Mouse (Mus musculus) hindbrain, embryonic 11.5 days (tissue): ENCODE measurements around the gene Tigd2. TPM values are rescaled to one million over a fixed set of nuclear protein-coding genes. Genes with fewer than 3 reads are reported as not detected.
"Not testable (repeated sequence)": the region's sequence is repeated elsewhere in the genome, so short reads cannot be mapped to it uniquely, and the experiment has no call there.

Source experiments
- ATAC-seq: fragments of 200-750 bp; cut with Nextera tagmentation; 2 replicates; pipeline ENCODE4 v1.8.0; 2017; ENCODE audit warnings: mild to moderate bottlenecking, moderate TSS enrichment, moderate library complexity; ENCODE audit not compliant: low FRiP score
- DNase-seq: peaks from one replicate; pipeline ENCODE4 v3.0.0-alpha.2; 2015; ENCODE audit warnings: low spot score
- H3K27ac ChIP-seq: fragments of 300-500 bp; sonication (generic); 2 replicates; pipeline ENCODE4 v1.5.1; 2014; ENCODE audit warnings: mild to moderate bottlenecking, low read depth, low read length
- H3K27me3 ChIP-seq: fragments of 300-500 bp; sonication (generic); 2 replicates; pipeline ENCODE4 v1.6.1; 2014; ENCODE audit warnings: mild to moderate bottlenecking, low read length, moderate library complexity, mixed read lengths; ENCODE audit not compliant: control insufficient read depth, insufficient read depth
- H3K36me3 ChIP-seq: fragments of 300-500 bp; sonication (generic); 2 replicates; pipeline ENCODE4 v1.6.1; 2014; ENCODE audit warnings: mild to moderate bottlenecking, low read length, moderate library complexity, mixed read lengths; ENCODE audit not compliant: control insufficient read depth, insufficient read depth
- H3K4me1 ChIP-seq: fragments of 300-500 bp; sonication (generic); replicated peaks from 2 replicates; pipeline ENCODE4 v1.6.1; 2014; ENCODE audit warnings: low read length, mixed read lengths; ENCODE audit not compliant: control insufficient read depth, insufficient read depth
- H3K4me2 ChIP-seq: fragments of 300-500 bp; sonication (generic); replicated peaks from 2 replicates; pipeline ENCODE4 v1.6.1; 2014; ENCODE audit warnings: mild to moderate bottlenecking, low read depth, low read length
- H3K4me3 ChIP-seq: fragments of 300-500 bp; sonication (generic); 2 replicates; pipeline ENCODE4 v1.5.1; 2014; ENCODE audit warnings: low read depth, low read length
- H3K9ac ChIP-seq: fragments of 300-500 bp; sonication (generic); 2 replicates; pipeline ENCODE4 v1.6.1; 2014; ENCODE audit warnings: low read depth, low read length
- H3K9me3 ChIP-seq: fragments of 300-500 bp; sonication (generic); 2 replicates; pipeline ENCODE4 v1.6.1; 2016; ENCODE audit warnings: low read length; ENCODE audit not compliant: control insufficient read depth
- WGBS: fragments of 180-500 bp; shearing (Covaris S2); extraction: QIAGEN DNeasy Blood & Tissue Kit; methylation state at CpG from one replicate; pipeline ENCODE4 v1.1.7; 2014; 5-methylcytosine and 5-hydroxymethylcytosine counted together
- polyA plus RNA-seq: library from polyadenylated mRNA; unstranded; fragments of >200 nt; fragmentation: Nextera tagmentation; extraction: Ambion mirVana; gene quantifications from 2 replicates; pipeline ENCODE4 v1.2.1, GENCODE M21; 2014

Tigd2 gene
- polyA plus RNA-seq, 1 experiment from 2014 or later, result 10.2 TPM

DNA sequence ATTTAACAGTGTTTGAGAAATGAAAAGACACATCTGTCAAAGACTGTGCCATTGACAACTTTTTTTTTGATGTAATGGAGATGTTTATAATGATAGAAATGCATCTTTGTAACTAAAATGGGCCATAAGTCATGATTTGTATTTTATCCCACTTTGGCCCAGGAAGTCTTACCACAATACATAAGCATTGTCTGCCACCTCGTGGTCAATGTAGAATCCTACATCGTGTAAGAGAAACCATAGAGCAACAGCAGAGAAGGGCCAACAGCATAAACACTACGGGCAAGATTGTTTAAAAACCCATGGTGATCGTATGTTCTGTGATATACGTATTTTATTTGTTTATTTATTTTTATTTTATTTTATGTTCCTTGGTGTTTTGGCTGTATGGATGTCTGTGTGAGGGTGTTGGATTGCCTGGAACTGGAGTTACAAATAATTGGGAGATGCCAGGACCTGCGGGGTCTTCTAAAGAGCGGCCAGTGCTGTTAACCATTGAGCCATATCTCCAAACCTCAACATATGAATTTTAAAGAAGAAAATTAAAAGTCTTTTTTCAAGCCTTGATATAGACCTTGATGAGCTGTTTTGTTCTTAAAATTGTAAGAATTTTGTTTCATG, 28.2 kb upstream of the Tigd2 start:
- H3K4me2 ChIP-seq, result no peak overlapping the region
- 41% methylated on average over 7 of the region's 7 CpGs for WGBS
- no peak overlapping the region for H3K9ac ChIP-seq
- no peaks in the 10 kb centered on the region for H3K27me3 ChIP-seq
- no peak overlapping the region for H3K4me3 ChIP-seq
- peak; percentile 80 for ATAC-seq
- no peaks in the 10 kb centered on the region for H3K9me3 ChIP-seq
- H3K27ac ChIP-seq, result no peak overlapping the region
- H3K4me1 ChIP-seq, result no peaks in the 10 kb centered on the region
- no peaks in the 10 kb centered on the region for H3K36me3 ChIP-seq
- DNase-seq, result peak; percentile 78

- Histone ChIP-seq H3K27ac (no peak overlapping the region), H3K27me3 (no peaks in the 10 kb centered on the region), H3K4me1 (no peaks in the 10 kb centered on the region), H3K4me3 (no peak overlapping the region), H3K36me3 (no peaks in the 10 kb centered on the region), H3K9ac (no peak overlapping the region), H3K9me3 (no peaks in the 10 kb centered on the region), H3K4me2 (no peak overlapping the region)
- ATAC-seq, result no peak
- no peak for DNase-seq
- 81% methylated on average over 13 of the region's 13 CpGs for WGBS
Observed at GRCm38 (mm10) chr6:59185010-59185699, 23.5 kb upstream of the Tigd2 start.

- Histone ChIP-seq H3K27me3 (no peaks in the 10 kb centered on the region), H3K4me1 (no peaks in the 10 kb centered on the region), H3K4me3 (no peak overlapping the region), H3K9me3 (no peaks in the 10 kb centered on the region), H3K36me3 (no peaks in the 10 kb centered on the region), H3K4me2 (no peak overlapping the region), H3K27ac (no peak overlapping the region), H3K9ac (no peak overlapping the region)
- ATAC-seq (no peak), DNase-seq (no peak)
- 84% methylated on average over 1 of the region's 1 CpGs for WGBS
Observed at GRCm38 (mm10) chr6:59190006-59190405, 18.7 kb upstream of the Tigd2 start.

- H3K4me1 ChIP-seq, H3K36me3 ChIP-seq, DNase-seq, ATAC-seq, H3K4me2 ChIP-seq, H3K27ac ChIP-seq, H3K9ac ChIP-seq, H3K27me3 ChIP-seq, H3K4me3 ChIP-seq, H3K9me3 ChIP-seq: not testable (repeated sequence)
- WGBS, result 80% methylated on average over 3 of the region's 3 CpGs
Observed at GRCm38 (mm10) chr6:59194518-59194917, 14.2 kb upstream of the Tigd2 start.

DNA sequence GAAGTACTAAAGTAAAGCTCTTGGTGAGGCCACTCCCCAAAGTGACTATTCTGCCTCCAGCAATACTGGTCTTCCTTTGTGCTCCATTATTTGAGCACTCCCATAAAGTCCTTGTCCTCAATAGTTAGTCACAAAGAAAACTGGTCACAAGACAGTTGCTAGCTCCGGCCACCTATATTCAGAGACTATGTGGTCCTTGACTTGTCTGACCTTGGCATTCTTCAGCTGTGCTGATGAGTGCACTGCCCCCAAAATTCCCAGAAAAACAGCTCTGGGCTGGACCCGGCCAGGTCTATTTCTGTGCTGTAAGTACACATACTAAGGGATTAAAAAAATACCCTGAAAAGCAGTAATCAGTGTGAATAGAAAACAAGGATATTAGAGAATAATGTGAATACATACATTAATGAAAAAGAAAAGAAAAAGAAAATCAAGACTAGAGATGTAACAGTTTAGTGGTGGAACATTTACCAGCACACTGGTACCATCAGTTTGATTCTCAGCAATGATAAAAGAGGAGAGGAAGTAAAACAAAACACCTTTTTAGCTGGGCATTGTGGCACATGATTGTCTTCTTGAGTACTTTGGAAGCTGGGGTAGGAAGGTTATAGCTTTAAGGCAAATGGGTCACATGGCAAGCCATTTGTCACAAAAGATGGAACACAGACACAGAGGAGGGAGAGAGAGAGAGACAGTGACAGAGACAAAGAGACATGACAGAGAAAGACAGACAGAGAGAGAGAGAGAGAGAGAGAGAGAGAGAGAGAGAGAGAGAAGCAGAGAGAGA, 12.6 kb upstream of the Tigd2 start:
- WGBS, result 47% methylated on average over 2 of the region's 2 CpGs
- Histone ChIP-seq H3K4me3 (no peak overlapping the region), H3K9me3 (no peaks in the 10 kb centered on the region), H3K27ac (no peak overlapping the region), H3K9ac (no peak overlapping the region), H3K4me2 (no peak overlapping the region), H3K36me3 (no peaks in the 10 kb centered on the region), H3K4me1 (no peaks in the 10 kb centered on the region), H3K27me3 (no peaks in the 10 kb centered on the region)
- ATAC-seq (no peak), DNase-seq (no peak)

GRCm38 (mm10) chr6:59196746-59197145, 11.9 kb upstream of the Tigd2 start:
- no peaks in the 10 kb centered on the region for H3K36me3 ChIP-seq
- no peak for ATAC-seq
- no peak for DNase-seq
- H3K4me3 ChIP-seq, result no peak overlapping the region
- H3K9ac ChIP-seq, result no peak overlapping the region
- no peaks in the 10 kb centered on the region for H3K4me1 ChIP-seq
- no peaks in the 10 kb centered on the region for H3K9me3 ChIP-seq
- H3K27me3 ChIP-seq, result no peaks in the 10 kb centered on the region
- H3K27ac ChIP-seq, result no peak overlapping the region
- H3K4me2 ChIP-seq, result no peak overlapping the region

DNA sequence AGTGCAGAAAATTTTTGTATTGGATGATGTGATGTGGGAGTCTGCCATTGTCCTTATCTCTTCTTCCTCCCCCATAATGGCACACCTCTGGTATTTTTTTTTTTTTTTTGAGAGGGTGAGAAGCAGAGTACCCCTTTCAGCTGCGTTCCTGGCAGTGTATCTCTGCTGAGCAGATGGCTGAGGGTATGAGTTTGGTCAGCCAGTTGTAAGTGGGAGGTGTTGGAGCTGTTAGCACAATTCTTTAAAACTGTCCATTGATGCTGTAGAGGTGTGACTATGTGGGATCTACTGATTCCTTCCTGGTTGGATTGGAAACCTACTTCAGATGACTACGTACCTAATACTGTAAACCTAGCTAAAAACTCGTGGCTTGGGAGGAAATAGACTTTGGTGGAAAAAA, 10.3 kb upstream of the Tigd2 start:
- Histone ChIP-seq H3K4me1 (no peaks in the 10 kb centered on the region), H3K36me3 (no peaks in the 10 kb centered on the region), H3K9ac (no peak overlapping the region), H3K9me3 (no peaks in the 10 kb centered on the region), H3K27me3 (no peaks in the 10 kb centered on the region), H3K27ac (no peak overlapping the region), H3K4me2 (no peak overlapping the region), H3K4me3 (no peak overlapping the region)
- no peak for ATAC-seq
- 83% methylated on average over 3 of the region's 3 CpGs for WGBS
- DNase-seq, result no peak

- Histone ChIP-seq H3K4me1 (no peaks in the 10 kb centered on the region), H3K36me3 (no peaks in the 10 kb centered on the region), H3K27me3 (no peaks in the 10 kb centered on the region), H3K9me3 (no peaks in the 10 kb centered on the region), H3K27ac (no peak overlapping the region), H3K4me3 (no peak overlapping the region), H3K4me2 (no peak overlapping the region), H3K9ac (no peak overlapping the region)
- DNase-seq (no peak), ATAC-seq (no peak)
- WGBS, result 94% methylated on average over 2 of the region's 2 CpGs
Observed at GRCm38 (mm10) chr6:59199021-59199420, 9.6 kb upstream of the Tigd2 start.
